Mouse (Mus musculus) small intestine, adult 2 months (tissue): ENCODE results near the gene Olfr149. TPM values are rescaled to one million over a fixed set of nuclear protein-coding genes. Genes with fewer than 3 reads are reported as not detected.

Experiments
- H3K27ac ChIP-seq: fragments of 200-500 bp; 2 replicates; pipeline ENCODE4 v1.5.1; 2012; ENCODE audit warnings: low read depth, low read length, control low read depth, inconsistent platforms; ENCODE audit not compliant: insufficient read depth
- H3K27me3 ChIP-seq: fragments of 200-500 bp; 2 replicates; pipeline ENCODE4 v1.6.1; 2012; ENCODE audit warnings: mild to moderate bottlenecking, moderate library complexity, low read length, inconsistent platforms; ENCODE audit not compliant: control insufficient read depth, insufficient read depth
- H3K36me3 ChIP-seq: fragments of 200-500 bp; 2 replicates; pipeline ENCODE4 v1.6.1; 2012; ENCODE audit warnings: mild to moderate bottlenecking, low read length, control low read depth, inconsistent platforms; ENCODE audit not compliant: control insufficient read depth, insufficient read depth
- H3K4me1 ChIP-seq: fragments of 200-500 bp; 2 replicates; pipeline ENCODE4 v1.6.1; 2012; ENCODE audit warnings: low read length, inconsistent platforms, mixed read lengths; ENCODE audit not compliant: control insufficient read depth, insufficient read depth, insufficient read length
- H3K4me3 ChIP-seq: fragments of 200-500 bp; 2 replicates; pipeline ENCODE4 v1.5.1; 2012; ENCODE audit warnings: low read depth, mild to moderate bottlenecking, control low read depth, inconsistent platforms, low read length, moderate library complexity
- CTCF ChIP-seq: fragments of 200-500 bp; IDR thresholded peaks from 2 replicates; pipeline ENCODE4 v1.5.1; 2012; ENCODE audit warnings: low read depth, mild to moderate bottlenecking, control low read depth, inconsistent platforms, low read length, moderate library complexity, mixed read lengths; ENCODE audit not compliant: insufficient replicate concordance, insufficient read length; ENCODE audit errors: extremely low read depth
- POLR2A ChIP-seq: fragments of 200-500 bp; IDR thresholded peaks from 2 replicates; pipeline ENCODE4 v1.6.1; 2012; ENCODE audit warnings: low read depth, mild to moderate bottlenecking, control low read depth, inconsistent platforms, low read length, moderate library complexity
- WGBS: fragments of 180-500 bp; shearing (Covaris S2); methylation state at CpG from one replicate; pipeline ENCODE4 v1.1.7; 2018; 5-methylcytosine and 5-hydroxymethylcytosine counted together
- polyA plus RNA-seq: library from polyadenylated mRNA; depleted of rRNA; stranded (reverse); fragments of >200 nt; gene quantifications from 2 replicates; pipeline ENCODE4 v1.2.3, GENCODE M21; 2012; rRNA removed

Gene Olfr149
- polyA plus RNA-seq, 1 experiment = not detected

DNA sequence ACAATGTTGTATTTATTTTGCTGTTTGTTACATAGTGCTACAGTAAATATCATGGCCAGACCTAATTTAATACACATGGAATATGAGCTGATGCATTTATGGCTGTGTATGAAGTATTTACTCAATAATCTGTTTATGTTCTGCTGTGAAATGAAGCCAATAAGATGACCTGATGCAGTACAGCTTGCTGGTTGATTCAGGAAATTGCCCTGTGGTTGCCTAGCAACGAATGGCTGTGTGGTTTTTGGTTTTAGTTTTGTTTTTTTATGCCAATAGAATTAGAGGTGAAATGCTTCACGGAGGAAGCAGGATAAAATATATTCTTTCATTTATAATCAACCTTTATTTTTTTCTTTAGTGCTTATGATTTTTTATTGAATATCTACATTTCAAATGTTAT is 27.6 kb downstream of the Olfr149 start:
- Histone ChIP-seq H3K36me3 (no peaks in the 10 kb centered on the region), H3K4me3 (no peak overlapping the region), H3K27ac (no peak overlapping the region), H3K4me1 (no peaks in the 10 kb centered on the region), H3K27me3 (no peaks in the 10 kb centered on the region)
- TF ChIP-seq CTCF (no peak), POLR2A (no peak)
- WGBS = 50% methylated on average over 2 of the region's 2 CpGs

DNA sequence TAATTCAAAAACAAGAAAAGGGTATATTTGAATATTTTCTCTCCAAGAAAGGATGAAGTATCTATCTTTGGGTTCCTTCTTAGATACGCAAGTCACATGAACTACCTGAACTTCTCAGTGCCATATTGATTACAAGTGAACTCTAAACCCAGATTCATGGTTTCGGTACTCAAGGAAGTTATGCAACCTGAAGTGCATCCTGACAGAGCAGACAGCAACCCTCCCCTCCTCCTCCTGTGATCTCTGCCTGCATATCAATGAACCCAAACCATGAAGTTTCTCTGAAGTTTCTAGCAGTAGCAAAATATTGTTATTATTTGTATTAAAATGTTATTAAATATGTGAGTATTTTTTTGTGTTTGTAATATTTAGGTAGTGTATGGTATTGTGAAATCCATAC is 28.4 kb downstream of the Olfr149 start:
- TF ChIP-seq POLR2A = no peak
- no peak for TF ChIP-seq CTCF
- no peak overlapping the region for H3K4me3 ChIP-seq
- H3K27ac ChIP-seq = no peak overlapping the region
- no peaks in the 10 kb centered on the region for H3K36me3 ChIP-seq
- WGBS = 83% methylated on average over 2 of the region's 2 CpGs
- no peaks in the 10 kb centered on the region for H3K27me3 ChIP-seq
- H3K4me1 ChIP-seq = no peaks in the 10 kb centered on the region

DNA sequence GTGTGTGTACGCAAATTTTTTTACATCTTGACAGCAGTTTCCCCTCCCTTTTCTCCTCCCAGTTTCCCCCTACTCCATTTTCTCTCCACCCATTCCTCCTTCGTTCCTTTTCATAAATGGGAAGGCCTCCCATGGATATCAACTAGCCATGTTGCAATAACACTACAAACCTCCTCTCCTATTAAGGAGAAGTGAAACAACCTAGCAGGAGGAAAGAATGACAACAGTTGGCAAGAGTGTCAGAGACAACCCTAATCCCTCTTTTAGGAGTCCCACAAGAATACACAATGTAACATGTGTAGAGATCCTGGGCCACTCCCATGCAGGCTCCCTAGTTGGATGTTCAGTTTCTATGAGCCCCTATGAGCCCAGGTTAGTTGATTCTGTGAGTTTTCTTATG is 32.1 kb downstream of the Olfr149 start:
- no peak overlapping the region for H3K4me3 ChIP-seq
- TF ChIP-seq CTCF (no peak), POLR2A (no peak)
- no peaks in the 10 kb centered on the region for H3K36me3 ChIP-seq
- H3K27me3 ChIP-seq = no peaks in the 10 kb centered on the region
- no peak overlapping the region for H3K27ac ChIP-seq
- H3K4me1 ChIP-seq = no peaks in the 10 kb centered on the region
- WGBS = 76% methylated on average over 2 of the region's 2 CpGs

DNA sequence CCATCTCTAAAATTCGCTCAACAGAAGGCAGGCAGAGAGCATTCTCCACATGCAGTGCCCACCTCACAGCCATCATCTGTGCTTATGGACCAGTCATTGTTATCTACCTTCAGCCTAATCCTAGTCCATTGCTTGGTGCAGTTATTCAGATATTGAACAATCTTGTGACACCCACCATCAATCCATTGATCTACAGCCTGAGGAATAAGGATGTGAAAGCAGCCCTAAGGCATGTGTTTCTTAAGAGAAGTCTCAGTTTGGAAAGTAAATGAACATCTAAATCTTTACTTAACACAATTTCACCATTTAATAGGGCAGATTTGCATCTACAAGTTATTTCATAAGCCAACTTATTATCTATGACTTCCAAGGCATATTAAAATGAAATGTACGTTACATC is 37.2 kb downstream of the Olfr149 start:
- no peaks in the 10 kb centered on the region for H3K4me1 ChIP-seq
- no peaks in the 10 kb centered on the region for H3K36me3 ChIP-seq
- 68% methylated on average over 2 of the region's 2 CpGs for WGBS
- TF ChIP-seq CTCF (no peak), POLR2A (no peak)
- H3K27me3 ChIP-seq = no peaks in the 10 kb centered on the region
- H3K4me3 ChIP-seq = no peak overlapping the region
- H3K27ac ChIP-seq = no peak overlapping the region

DNA sequence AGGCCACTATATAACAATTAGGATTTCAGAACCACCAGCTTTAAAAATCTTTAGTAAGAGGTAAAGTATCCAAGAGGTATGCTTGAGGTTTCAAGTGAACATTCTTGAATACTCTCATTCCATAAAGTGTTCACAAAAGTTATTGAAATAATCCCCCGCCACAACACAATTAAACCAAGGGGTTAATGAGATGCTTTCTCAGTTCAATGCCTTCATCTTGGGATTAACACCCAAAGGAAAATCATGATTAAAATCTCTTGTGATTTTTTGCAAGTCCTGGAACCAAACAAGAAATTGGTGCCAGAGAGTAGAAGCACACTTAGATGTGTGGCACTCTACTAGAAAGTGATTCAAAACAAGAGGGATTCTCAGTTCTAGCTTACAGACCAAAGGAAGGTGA is 40.0 kb downstream of the Olfr149 start, which contains the start of gene Olfr963:
Gene Olfr963 (plus strand): TSS at position 301 of the 400 bp plus-strand sequence.
- no peak for TF ChIP-seq CTCF
- no peak for TF ChIP-seq POLR2A
- Histone ChIP-seq H3K27me3 (no peaks in the 10 kb centered on the region), H3K4me1 (no peaks in the 10 kb centered on the region), H3K36me3 (no peaks in the 10 kb centered on the region), H3K4me3 (no peak within 1 kb of the TSS), H3K27ac (no peak within 1 kb of the TSS)
- WGBS = 87% methylated on average over 1 of the region's 1 CpGs

DNA sequence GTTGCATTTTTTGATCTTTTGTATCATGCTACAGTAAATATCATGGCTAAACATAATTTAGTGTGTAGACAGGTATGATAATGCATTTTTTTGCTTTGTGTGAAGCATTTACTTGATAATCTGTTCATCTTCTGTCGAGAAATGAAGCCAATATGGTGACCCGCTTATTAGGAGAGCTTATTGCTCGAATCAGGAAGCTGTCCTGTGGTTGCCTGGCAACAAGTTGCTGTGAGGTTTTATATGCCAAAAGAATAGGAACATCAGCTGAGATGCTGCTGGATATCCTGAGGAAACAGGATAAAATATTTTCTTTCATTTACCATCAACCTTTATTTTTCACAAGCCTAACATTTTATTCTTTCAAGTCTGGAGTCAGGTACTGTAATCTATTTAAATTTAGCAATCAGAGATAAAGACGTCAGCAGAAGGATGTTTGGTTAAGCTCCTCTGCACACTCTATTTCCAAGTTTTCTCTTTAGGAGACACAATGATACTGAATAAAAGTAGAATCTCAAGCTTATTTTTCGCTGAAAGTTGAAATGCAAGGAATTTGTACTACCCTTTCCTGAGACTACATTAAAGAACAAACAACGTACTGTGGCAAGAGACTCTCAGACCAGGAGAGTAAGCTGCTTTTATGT is 52.0 kb downstream of the Olfr149 start:
- WGBS = 52% methylated on average over 6 of the region's 6 CpGs
- TF ChIP-seq CTCF = no peak
- no peak for TF ChIP-seq POLR2A
- Histone ChIP-seq H3K4me3 (no peak overlapping the region), H3K27ac (no peak overlapping the region), H3K36me3 (no peaks in the 10 kb centered on the region), H3K4me1 (no peaks in the 10 kb centered on the region), H3K27me3 (no peaks in the 10 kb centered on the region)

Other genes with a start within 250 kb of the Olfr149 start
- gene Olfr955, start 235.2 kb downstream of the Olfr149 start, polyA plus RNA-seq = not detected in 2 replicates
- gene Olfr44, start 213.1 kb downstream of the Olfr149 start, polyA plus RNA-seq = not detected in 2 replicates
- not detected in 2 replicates for gene Olfr957, start 191.3 kb downstream of the Olfr149 start, polyA plus RNA-seq
- gene Olfr958, start 153.1 kb downstream of the Olfr149 start, polyA plus RNA-seq = not detected in 2 replicates
- gene Olfr959, start 131.5 kb downstream of the Olfr149 start, polyA plus RNA-seq = not detected in 2 replicates
- gene AW551984, start 102.7 kb downstream of the Olfr149 start, polyA plus RNA-seq = 0.22 and 0.74 TPM in 2 replicates
- gene Olfr148, start 96.5 kb downstream of the Olfr149 start, polyA plus RNA-seq = not detected in 2 replicates
- gene Olfr960, start 85.7 kb downstream of the Olfr149 start, polyA plus RNA-seq = not detected in 2 replicates
- gene Olfr961, start 62.0 kb downstream of the Olfr149 start, polyA plus RNA-seq = not detected in 2 replicates
- not detected in 2 replicates for gene Olfr963, start 39.9 kb downstream of the Olfr149 start, polyA plus RNA-seq
- not detected in 2 replicates for gene Olfr965, start 4.2 kb upstream of the Olfr149 start, polyA plus RNA-seq
- gene Olfr150, start 23.9 kb upstream of the Olfr149 start, polyA plus RNA-seq = not detected in 2 replicates
- not detected in 2 replicates for gene Olfr967, start 39.1 kb upstream of the Olfr149 start, polyA plus RNA-seq
- not detected in 2 replicates for gene Olfr968, start 76.1 kb upstream of the Olfr149 start, polyA plus RNA-seq
- gene Olfr969, start 83.8 kb upstream of the Olfr149 start, polyA plus RNA-seq = not detected in 2 replicates
- not detected in 2 replicates for gene Olfr970, start 101.7 kb upstream of the Olfr149 start, polyA plus RNA-seq
- not detected in 2 replicates for gene Olfr971, start 129.8 kb upstream of the Olfr149 start, polyA plus RNA-seq
- gene Olfr972, start 159.3 kb upstream of the Olfr149 start, polyA plus RNA-seq = not detected in 2 replicates
- not detected in 2 replicates for gene Olfr229, start 200.2 kb upstream of the Olfr149 start, polyA plus RNA-seq
- gene Olfr974, start 230.4 kb upstream of the Olfr149 start, polyA plus RNA-seq = not detected in 2 replicates
- 0.03 TPM in 1 of 2 replicates, not detected in the other for gene Olfr975, start 244.9 kb upstream of the Olfr149 start, polyA plus RNA-seq